Mouse (Mus musculus) testis, adult 2 months (tissue): Measurements from ENCODE around the gene Ptprn. TPM values are rescaled to one million over a fixed set of nuclear protein-coding genes. Genes with fewer than 3 reads are reported as not detected.

Experiments used
- H3K27ac ChIP-seq: fragments of 200-500 bp; 2 replicates; pipeline ENCODE4 v1.5.1; 2012; ENCODE audit warnings: low read depth, low read length; ENCODE audit not compliant: control insufficient read depth, insufficient read depth
- H3K27me3 ChIP-seq: fragments of 200-500 bp; 2 replicates; pipeline ENCODE4 v1.6.1; 2012; ENCODE audit warnings: mild to moderate bottlenecking, low read length, moderate library complexity; ENCODE audit not compliant: control insufficient read depth, insufficient read depth
- H3K36me3 ChIP-seq: fragments of 200-500 bp; 2 replicates; pipeline ENCODE4 v1.6.1; 2012; ENCODE audit warnings: mild to moderate bottlenecking, low read length; ENCODE audit not compliant: control insufficient read depth, insufficient read depth
- H3K4me1 ChIP-seq: fragments of 200-500 bp; 2 replicates; pipeline ENCODE4 v1.6.1; 2012; ENCODE audit warnings: low read length; ENCODE audit not compliant: control insufficient read depth, insufficient read depth
- H3K4me3 ChIP-seq: fragments of 200-500 bp; 2 replicates; pipeline ENCODE4 v1.5.1; 2012; ENCODE audit warnings: low read depth, mild to moderate bottlenecking, low read length, moderate library complexity, mixed read lengths; ENCODE audit not compliant: control insufficient read depth
- CTCF ChIP-seq: fragments of 200-500 bp; IDR thresholded peaks from 2 replicates; pipeline ENCODE4 v1.5.1; 2012; ENCODE audit warnings: low read depth, mild to moderate bottlenecking, inconsistent platforms, low read length, moderate library complexity; ENCODE audit not compliant: control insufficient read depth, insufficient read depth, insufficient replicate concordance
- POLR2A ChIP-seq: fragments of 200-500 bp; IDR thresholded peaks from 2 replicates; pipeline ENCODE4 v1.6.1; 2012; ENCODE audit warnings: low read depth, mild to moderate bottlenecking, inconsistent platforms, low read length, moderate library complexity; ENCODE audit not compliant: control insufficient read depth
- polyA plus RNA-seq: library from polyadenylated mRNA; depleted of rRNA; stranded (reverse); fragments of >200 nt; gene quantifications from 2 replicates; pipeline ENCODE4 v1.2.3, GENCODE M21; 2012

Ptprn gene
- polyA plus RNA-seq, 1 experiment = 0.41 TPM

DNA sequence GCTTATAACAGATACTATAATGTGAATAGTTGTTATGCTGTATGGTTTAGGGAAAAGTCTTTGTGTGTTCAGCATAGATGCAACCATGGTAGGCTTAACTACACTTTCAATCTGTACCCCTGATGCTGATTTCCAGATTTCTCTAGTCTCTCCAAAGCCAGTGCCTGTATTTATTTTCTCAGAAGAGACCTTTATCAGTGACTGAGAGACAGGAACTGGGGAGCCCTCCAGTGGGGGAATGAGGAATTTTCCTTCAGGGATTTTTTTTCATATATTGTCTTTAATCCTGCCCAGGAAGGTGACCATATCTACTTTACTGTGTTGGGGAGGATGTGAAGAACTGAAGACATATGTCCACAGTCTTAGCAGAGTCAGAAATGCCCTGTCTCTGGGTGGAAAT, 26.3 kb upstream of the Ptprn start:
- H3K36me3 ChIP-seq = no peaks in the 10 kb centered on the region
- no peaks in the 10 kb centered on the region for H3K4me1 ChIP-seq
- TF ChIP-seq POLR2A (no peak), CTCF (no peak)
- H3K27me3 ChIP-seq = no peaks in the 10 kb centered on the region
- no peak overlapping the region for H3K4me3 ChIP-seq
- H3K27ac ChIP-seq = no peak overlapping the region

DNA sequence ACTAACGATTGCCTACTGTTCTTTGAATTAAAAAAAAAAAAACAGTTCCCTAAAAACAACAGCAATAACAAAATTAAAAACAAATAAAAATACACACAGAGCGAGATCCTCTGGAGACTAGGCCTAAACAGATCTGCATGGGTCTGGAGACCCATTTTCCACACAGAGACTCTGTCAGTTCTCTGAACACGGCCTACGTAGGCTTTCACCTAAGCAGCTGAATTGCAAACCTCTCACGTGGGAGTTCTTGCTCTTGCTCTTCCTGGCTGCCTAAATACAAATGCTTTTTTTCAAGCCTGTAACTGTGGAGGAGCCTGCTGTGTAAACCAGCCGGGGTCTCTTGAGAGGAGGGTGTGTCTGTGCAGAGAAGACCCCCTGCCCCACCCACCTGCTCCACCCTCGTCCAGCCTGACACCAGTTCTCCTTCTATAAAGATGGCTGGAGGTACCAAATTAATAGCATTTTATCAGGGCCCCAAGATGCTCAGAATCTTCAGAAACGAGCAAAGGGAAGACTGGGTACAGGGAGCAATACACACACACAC, 25.7 kb upstream of the Ptprn start:
- TF ChIP-seq CTCF (no peak), POLR2A (no peak)
- Histone ChIP-seq H3K27me3 (no peaks in the 10 kb centered on the region), H3K27ac (no peak overlapping the region), H3K4me1 (no peaks in the 10 kb centered on the region), H3K36me3 (no peaks in the 10 kb centered on the region), H3K4me3 (no peak overlapping the region)

DNA sequence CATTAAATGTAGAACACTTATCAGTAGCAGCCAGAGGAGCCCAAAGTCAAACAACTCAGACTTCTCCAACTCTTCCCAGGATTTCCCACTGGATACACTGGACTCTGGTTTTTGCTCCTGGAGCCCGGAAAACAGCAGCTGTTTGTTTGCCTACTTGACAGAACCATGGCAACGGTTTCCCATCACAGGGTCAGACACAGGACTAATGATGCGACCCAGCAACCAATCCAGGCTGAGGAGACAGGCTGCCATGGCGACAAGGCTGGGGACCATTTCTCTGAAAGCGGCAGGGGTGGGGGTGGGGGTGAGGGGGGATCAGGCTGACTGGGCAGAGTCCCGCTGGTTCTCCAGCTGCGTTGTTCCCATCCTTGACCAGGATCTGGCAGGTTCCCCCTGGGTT, 25.1 kb upstream of the Ptprn start:
- H3K4me3 ChIP-seq = peak overlapping the region; percentile 23; the same call in 1 of the 2 replicates
- no peak for TF ChIP-seq POLR2A
- no peak for TF ChIP-seq CTCF
- no peaks in the 10 kb centered on the region for H3K27me3 ChIP-seq
- H3K27ac ChIP-seq = no peak overlapping the region
- H3K36me3 ChIP-seq = no peaks in the 10 kb centered on the region
- H3K4me1 ChIP-seq = no peaks in the 10 kb centered on the region

DNA sequence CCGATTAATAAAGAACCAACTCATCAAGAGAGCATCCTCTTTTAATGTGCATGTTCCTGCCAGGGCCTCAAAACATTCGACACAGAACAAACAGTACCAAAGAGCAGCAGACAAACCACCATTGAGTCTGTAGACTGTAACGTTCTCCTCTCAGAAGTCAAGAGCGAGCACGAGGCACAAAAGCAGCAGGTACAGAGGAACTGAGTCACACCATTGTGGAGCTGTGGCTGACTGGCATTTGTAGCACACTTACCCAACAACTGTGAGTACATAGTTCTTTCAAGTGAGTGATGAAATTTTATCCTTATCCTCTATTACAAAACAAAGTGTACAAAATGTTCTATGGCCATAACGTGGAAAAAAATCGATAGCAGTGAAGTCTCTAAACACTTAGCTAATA, 20.6 kb upstream of the Ptprn start:
- H3K36me3 ChIP-seq = no peaks in the 10 kb centered on the region
- no peak overlapping the region for H3K27ac ChIP-seq
- H3K4me3 ChIP-seq = no peak overlapping the region
- no peak for TF ChIP-seq POLR2A
- H3K27me3 ChIP-seq = no peaks in the 10 kb centered on the region
- H3K4me1 ChIP-seq = no peaks in the 10 kb centered on the region

DNA sequence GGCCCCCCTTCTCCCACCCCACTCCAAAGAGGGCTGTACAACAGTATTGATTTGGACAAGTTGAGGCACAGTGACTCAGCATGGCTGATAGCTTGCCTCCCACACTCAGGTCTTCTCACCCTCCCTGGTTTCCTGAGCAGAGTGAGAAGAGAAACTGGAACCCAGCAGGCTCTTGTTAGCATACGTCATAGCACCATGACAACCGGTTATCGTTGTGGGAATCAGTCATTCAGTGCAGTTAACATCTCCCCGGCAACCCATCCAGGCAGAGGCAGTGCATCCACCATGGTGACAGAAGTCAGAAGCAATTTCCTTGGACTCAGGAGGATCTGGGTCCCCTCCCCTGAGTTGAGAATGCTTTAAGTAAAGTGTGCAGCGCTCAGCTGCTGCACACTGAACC, 18.7 kb upstream of the Ptprn start:
- no peaks in the 10 kb centered on the region for H3K27me3 ChIP-seq
- no peak overlapping the region for H3K4me3 ChIP-seq
- H3K27ac ChIP-seq = no peak overlapping the region
- no peak for TF ChIP-seq CTCF
- no peak for TF ChIP-seq POLR2A
- H3K4me1 ChIP-seq = peaks cover 2% of the 10 kb centered on the region; the same call in 1 of the 2 replicates
- no peaks in the 10 kb centered on the region for H3K36me3 ChIP-seq

- Histone ChIP-seq H3K4me3 (no peak within 1 kb of the TSS), H3K36me3 (no peaks in the 10 kb centered on the region), H3K4me1 (peaks cover 5% of the 10 kb centered on the region), H3K27me3 (no peaks in the 10 kb centered on the region), H3K27ac (no peak within 1 kb of the TSS)
- TF ChIP-seq CTCF (no peak), POLR2A (no peak)
Observed at GRCm38 (mm10) chr1:75278228-75278627, 13.9 kb upstream of the Ptprn start, which contains the start of gene Resp18. Gene Resp18, minus strand, starts transcription at chr1:75278415.

- Histone ChIP-seq H3K4me1 (peaks cover 5% of the 10 kb centered on the region), H3K36me3 (no peaks in the 10 kb centered on the region), H3K27me3 (no peaks in the 10 kb centered on the region), H3K4me3 (no peak overlapping the region), H3K27ac (no peak overlapping the region)
- TF ChIP-seq CTCF = no peak
- no peak for TF ChIP-seq POLR2A
Observed at GRCm38 (mm10) chr1:75277195-75278188, 13.2 kb upstream of the Ptprn start.
